Mouse (Mus musculus) embryo, embryonic 11.5 days (tissue): Measurements from ENCODE around the gene Mesp1.

Source experiments
- DNase-seq: peaks from one replicate; pipeline ENCODE4 v3.0.0-alpha.2; 2012; ENCODE audit warnings: low read depth, low spot score

Mesp1 gene

DNA sequence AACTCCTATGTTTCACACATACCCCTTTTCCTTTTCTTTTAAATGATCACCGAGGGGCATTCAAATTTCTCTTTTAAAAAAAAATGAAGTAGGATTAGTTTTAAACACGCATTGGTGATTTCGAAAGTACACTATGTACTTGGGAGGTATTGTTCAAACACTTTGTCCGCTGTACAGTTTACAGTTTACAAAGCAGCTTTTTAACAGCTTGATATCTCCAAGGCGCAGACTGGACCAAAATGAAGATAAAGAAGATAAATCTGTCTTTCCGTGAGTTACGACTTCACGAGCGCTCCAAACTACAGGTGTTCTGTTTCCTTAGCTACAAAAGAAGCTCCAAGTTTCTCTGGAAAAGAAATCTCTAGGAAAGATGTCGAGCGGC, 51.3 kb downstream of the Mesp1 start:
- no peak for DNase-seq
